Mouse (Mus musculus): ENCODE data around the gene Gmip. TPM values are rescaled to one million over a fixed set of nuclear protein-coding genes. Genes with fewer than 3 reads are reported as not detected.

Gmip gene
- total RNA-seq (2012; rRNA removed) (48.1 and 49.2 TPM in 2 replicates), total RNA-seq (2014; rRNA removed) (22.2 and 25.4 TPM in 2 replicates), polyA plus RNA-seq (2012; ENCODE audit: insufficient read length, low read depth) (54.3 and 81.8 TPM in 2 replicates)

GRCm38 (mm10) chr8:69808094-69808863 lies at the start of gene Gmip:
Gene Gmip, plus strand, starts transcription at chr8:69808679.
- Histone ChIP-seq H3K9ac (ENCODE audit: insufficient read depth, low read depth) (peak within 1 kb of the TSS; percentile 96), H3K9me3 (replicated peaks; ENCODE audit: low read length) (no peaks in the 10 kb centered on the region), H3K27ac (ENCODE audit: insufficient read depth, low read depth) (peak within 1 kb of the TSS; percentile 59), H3K4me3 (replicated peaks in 1 of 3; ENCODE audit: low read depth in 2 of 3, low read length in 2 of 3, poor library complexity in 1 of 3) (peak within 1 kb of the TSS; percentile 73 to 82 (median 80)), H3K36me3 (replicated peaks in 1 of 2; ENCODE audit: control insufficient read depth in 1 of 2, insufficient read depth in 1 of 2, low read length in 1 of 2) (peaks cover 68 to 85% of the 10 kb centered on the region in 2 experiments), H3K79me2 (replicated peaks; ENCODE audit: control insufficient read depth, extremely low read depth, insufficient read depth, poor library complexity, severe bottlenecking) (peaks cover 17% of the 10 kb centered on the region), H3K4me2 (ENCODE audit: insufficient read depth, low read depth, poor library complexity, severe bottlenecking) (peak within 1 kb of the TSS; percentile 64), H3K27me3 (replicated peaks) (no peaks in the 10 kb centered on the region), H3K4me1 (ENCODE audit: control insufficient read depth in 1 of 2, insufficient read depth in 2 of 2) (peaks cover 23 to 37% of the 10 kb centered on the region in 2 experiments)
- TF ChIP-seq POLR2AphosphoS2 (IDR thresholded peaks at IDR 0.05; ENCODE audit: low read depth, low read length) = 0 out of 2 replicates have a peak, but pooled peaks have one; percentile 71
- peak; percentile 70 for TF ChIP-seq POLR2A (IDR thresholded peaks at IDR 0.05; ENCODE audit: low read depth, low read length)
- TF ChIP-seq ELF1 (IDR thresholded peaks at IDR 0.05; ENCODE audit: low read depth, low read length) = peak; percentile 94
- TF ChIP-seq IRF4 (IDR thresholded peaks at IDR 0.05; ENCODE audit: low read depth, low read length) = 0 out of 2 replicates have a peak, but pooled peaks have one; percentile 4
- no peak for TF ChIP-seq MAX (IDR thresholded peaks at IDR 0.05; ENCODE audit: low read length)
- no peak for TF ChIP-seq SIN3A (IDR thresholded peaks at IDR 0.05; ENCODE audit: low read length)
- no peak for TF ChIP-seq CHD1 (IDR thresholded peaks at IDR 0.05; ENCODE audit: low read depth, low read length)
- TF ChIP-seq ZMIZ1 (IDR thresholded peaks at IDR 0.05; ENCODE audit: low read depth, low read length) = peak; percentile 46; the same call in 1 of the 2 replicates
- TF ChIP-seq NELFE (IDR thresholded peaks at IDR 0.05; ENCODE audit: low read depth, low read length) = peak; percentile 39; the same call in 1 of the 2 replicates
- dilution Hi-C loops (cut with MboI; ENCODE audit: extremely low pct_ligation_motif_present, extremely low pct_unique_long_range_greater_than_20kb, low sequenced_read_pairs) = no loop called here
- DNase-seq (ENCODE audit: extremely low read depth) = peak; percentile 83
- in situ Hi-C loops (cut with MboI; ENCODE audit: low pct_ligation_motif_present, low pct_unique_long_range_greater_than_20kb, low sequenced_read_pairs) = no loop called here

- Histone ChIP-seq H3K27me3 (replicated peaks) (no peaks in the 10 kb centered on the region), H3K4me3 (replicated peaks in 1 of 3; ENCODE audit: low read depth in 2 of 3, low read length in 2 of 3, poor library complexity in 1 of 3) (no peak overlapping the region), H3K4me1 (ENCODE audit: control insufficient read depth in 1 of 2, insufficient read depth in 2 of 2) (peaks cover 7 to 17% of the 10 kb centered on the region in 2 experiments; a peak in 3 of 4 replicates), H3K27ac (ENCODE audit: insufficient read depth, low read depth) (no peak overlapping the region), H3K9me3 (replicated peaks; ENCODE audit: low read length) (peaks cover 12% of the 10 kb centered on the region), H3K4me2 (ENCODE audit: insufficient read depth, low read depth, poor library complexity, severe bottlenecking) (no peak overlapping the region), H3K79me2 (replicated peaks; ENCODE audit: control insufficient read depth, extremely low read depth, insufficient read depth, poor library complexity, severe bottlenecking) (no peaks in the 10 kb centered on the region), H3K36me3 (replicated peaks in 1 of 2; ENCODE audit: control insufficient read depth in 1 of 2, insufficient read depth in 1 of 2, low read length in 1 of 2) (peaks cover 53 to 81% of the 10 kb centered on the region in 2 experiments), H3K9ac (ENCODE audit: insufficient read depth, low read depth) (no peak overlapping the region)
- in situ Hi-C loops (cut with MboI; ENCODE audit: low pct_ligation_motif_present, low pct_unique_long_range_greater_than_20kb, low sequenced_read_pairs) = no loop called here
- dilution Hi-C loops (cut with MboI; ENCODE audit: extremely low pct_ligation_motif_present, extremely low pct_unique_long_range_greater_than_20kb, low sequenced_read_pairs) = no loop called here
- no peak for TF ChIP-seq JUND (conservative IDR thresholded peaks at IDR 0.05; ENCODE audit: low read depth, low read length)
- TF ChIP-seq MAZ (IDR thresholded peaks at IDR 0.05; ENCODE audit: low read depth, low read length) = no peak
- no peak for TF ChIP-seq RAD21 (IDR thresholded peaks at IDR 0.05; ENCODE audit: low read depth, low read length)
- no peak for TF ChIP-seq TCF12 (IDR thresholded peaks at IDR 0.05; ENCODE audit: low read depth, low read length)
- TF ChIP-seq MAFK (IDR thresholded peaks at IDR 0.05; ENCODE audit: insufficient replicate concordance, low read length) = no peak
- TF ChIP-seq ZC3H11A (IDR thresholded peaks at IDR 0.05; ENCODE audit: low read depth, low read length) = no peak
- TF ChIP-seq SIN3A (IDR thresholded peaks at IDR 0.05; ENCODE audit: low read length) = no peak
- TF ChIP-seq GABPA (IDR thresholded peaks at IDR 0.05; ENCODE audit: insufficient replicate concordance, low read depth, low read length) = no peak
- TF ChIP-seq ZMIZ1 (IDR thresholded peaks at IDR 0.05; ENCODE audit: low read depth, low read length) = no peak
- no peak for TF ChIP-seq MXI1 (IDR thresholded peaks at IDR 0.05; ENCODE audit: low read depth, low read length)
- TF ChIP-seq MAX (IDR thresholded peaks at IDR 0.05; ENCODE audit: low read length) = no peak
- no peak for TF ChIP-seq POLR2AphosphoS2 (IDR thresholded peaks at IDR 0.05; ENCODE audit: low read depth, low read length)
- no peak for TF ChIP-seq NELFE (IDR thresholded peaks at IDR 0.05; ENCODE audit: low read depth, low read length)
- no peak for TF ChIP-seq CTCF (conservative IDR thresholded peaks at IDR 0.05 in 1 of 2, IDR thresholded peaks at IDR 0.05 in 1 of 2; ENCODE audit: low read depth in 2 of 2, low read length in 2 of 2)
- TF ChIP-seq CHD2 (IDR thresholded peaks at IDR 0.05; ENCODE audit: low read length) = no peak
- TF ChIP-seq USF2 (conservative IDR thresholded peaks at IDR 0.05; ENCODE audit: low read depth, low read length) = no peak
- no peak for TF ChIP-seq RCOR1 (conservative IDR thresholded peaks at IDR 0.05; ENCODE audit: low read depth, low read length)
- TF ChIP-seq PAX5 (IDR thresholded peaks at IDR 0.05; ENCODE audit: low read length) = no peak
- no peak for TF ChIP-seq BHLHE40 (IDR thresholded peaks at IDR 0.05; ENCODE audit: low read depth, low read length)
- TF ChIP-seq MYC (IDR thresholded peaks at IDR 0.05; ENCODE audit: low read depth, low read length) = no peak
- DNase-seq (ENCODE audit: extremely low read depth) = no peak
These were observed 46.5 kb upstream of the Gmip start for GRCm38 (mm10) chr8:69761814-69762445.
